Mouse (Mus musculus) midbrain, postnatal 0 days (tissue): ENCODE measurements at regions not wholly inside any gene's neighbourhood (a gene's known extent, or its start where the extent isn't known, plus 50 kb on each side); places are given as distances from the start of the nearest gene placed in this dataset.

Source experiments
- ATAC-seq: fragments of 200-750 bp; cut with Nextera tagmentation; 2 replicates; pipeline ENCODE4 v1.8.0; 2017; ENCODE audit warnings: moderate number of reproducible peaks, mild to moderate bottlenecking, moderate TSS enrichment, moderate library complexity; ENCODE audit not compliant: low FRiP score
- DNase-seq: peaks from one replicate; pipeline ENCODE4 v3.0.0-alpha.2; 2015; ENCODE audit warnings: low spot score
- H3K27ac ChIP-seq: fragments of 300-500 bp; sonication (generic); 2 replicates; pipeline ENCODE4 v1.5.1; 2014; ENCODE audit warnings: low read depth, mild to moderate bottlenecking, low read length, mixed read lengths
- H3K27me3 ChIP-seq: fragments of 300-500 bp; sonication (generic); 2 replicates; pipeline ENCODE4 v1.6.1; 2014; ENCODE audit warnings: low read length, control low read depth, mixed read lengths; ENCODE audit not compliant: insufficient read depth
- H3K36me3 ChIP-seq: fragments of 300-500 bp; sonication (generic); 2 replicates; pipeline ENCODE4 v1.6.1; 2014; ENCODE audit warnings: low read length, control low read depth, mixed read lengths; ENCODE audit not compliant: insufficient read depth
- H3K4me1 ChIP-seq: fragments of 300-500 bp; sonication (generic); 2 replicates; pipeline ENCODE4 v1.6.1; 2014; ENCODE audit warnings: mild to moderate bottlenecking, control low read depth, antibody characterized with exemption, low read length, mixed read lengths; ENCODE audit not compliant: insufficient read depth
- H3K4me2 ChIP-seq: fragments of 300-500 bp; sonication (generic); 2 replicates; pipeline ENCODE4 v1.6.1; 2014; ENCODE audit warnings: low read depth, mild to moderate bottlenecking, low read length, mixed read lengths; ENCODE audit not compliant: poor library complexity, severe bottlenecking
- H3K4me3 ChIP-seq: fragments of 300-500 bp; sonication (generic); 2 replicates; pipeline ENCODE4 v1.5.1; 2014; ENCODE audit warnings: low read depth, mild to moderate bottlenecking, low read length, moderate library complexity
- H3K9ac ChIP-seq: fragments of 300-500 bp; sonication (generic); replicated peaks from 2 replicates; pipeline ENCODE4 v1.6.1; 2014; ENCODE audit warnings: mild to moderate bottlenecking, low read length, moderate library complexity, mixed read lengths; ENCODE audit not compliant: poor library complexity, severe bottlenecking
- H3K9me3 ChIP-seq: fragments of 300-500 bp; sonication (generic); 2 replicates; pipeline ENCODE4 v1.6.1; 2016; ENCODE audit warnings: low read length, control low read depth
- CTCF ChIP-seq: IDR thresholded peaks from 2 replicates; pipeline ENCODE4 v1.5.1; 2016; ENCODE audit warnings: antibody characterized with exemption, mild to moderate bottlenecking
- WGBS: fragments of 180-500 bp; shearing (Covaris S2); extraction: QIAGEN DNeasy Blood & Tissue Kit; methylation state at CpG from one replicate; pipeline ENCODE4 v1.1.7; 2014; 5-methylcytosine and 5-hydroxymethylcytosine counted together

DNA sequence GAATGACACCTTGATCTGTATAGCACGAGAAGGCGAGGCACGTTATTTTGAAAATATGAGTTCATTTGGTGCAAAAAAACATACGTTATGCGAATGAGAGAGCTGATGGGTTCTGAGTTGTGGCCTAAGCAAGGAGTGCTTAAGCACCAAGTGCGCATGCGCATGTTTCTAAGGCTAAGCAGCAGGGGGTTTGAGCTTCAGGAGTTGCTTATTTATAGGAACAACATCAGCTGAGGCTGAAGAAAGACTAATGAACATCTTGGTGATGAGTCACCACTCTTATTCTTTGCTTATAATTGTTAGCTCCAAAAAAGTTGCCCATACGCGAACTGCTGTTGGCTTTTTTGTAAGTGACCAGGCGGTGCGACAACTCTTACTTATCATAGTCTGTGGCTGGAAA, 361.1 kb upstream of the Prickle1 start:
- no peak for TF ChIP-seq CTCF
- Histone ChIP-seq H3K4me1 (no peaks in the 10 kb centered on the region), H3K27ac (no peak overlapping the region), H3K27me3 (no peaks in the 10 kb centered on the region), H3K9me3 (no peaks in the 10 kb centered on the region), H3K9ac (no peak overlapping the region), H3K4me2 (no peak overlapping the region), H3K4me3 (no peak overlapping the region), H3K36me3 (no peaks in the 10 kb centered on the region)
- 97% methylated on average over 11 of the region's 11 CpGs for WGBS
- DNase-seq = no peak
- ATAC-seq = no peak

- DNase-seq (no peak), ATAC-seq (no peak)
- H3K9me3 ChIP-seq = no peaks in the 10 kb centered on the region
- 92% methylated on average over 1 of the region's 1 CpGs for WGBS
- no peak for TF ChIP-seq CTCF
- H3K4me1 ChIP-seq = no peaks in the 10 kb centered on the region
- H3K27me3 ChIP-seq = no peaks in the 10 kb centered on the region
- no peak overlapping the region for H3K9ac ChIP-seq
- no peak overlapping the region for H3K4me3 ChIP-seq
- H3K36me3 ChIP-seq = no peaks in the 10 kb centered on the region
- H3K27ac ChIP-seq = no peak overlapping the region
- no peak overlapping the region for H3K4me2 ChIP-seq
Observed at GRCm38 (mm10) chr15:93953548-93953947, 357.9 kb upstream of the Prickle1 start.

DNA sequence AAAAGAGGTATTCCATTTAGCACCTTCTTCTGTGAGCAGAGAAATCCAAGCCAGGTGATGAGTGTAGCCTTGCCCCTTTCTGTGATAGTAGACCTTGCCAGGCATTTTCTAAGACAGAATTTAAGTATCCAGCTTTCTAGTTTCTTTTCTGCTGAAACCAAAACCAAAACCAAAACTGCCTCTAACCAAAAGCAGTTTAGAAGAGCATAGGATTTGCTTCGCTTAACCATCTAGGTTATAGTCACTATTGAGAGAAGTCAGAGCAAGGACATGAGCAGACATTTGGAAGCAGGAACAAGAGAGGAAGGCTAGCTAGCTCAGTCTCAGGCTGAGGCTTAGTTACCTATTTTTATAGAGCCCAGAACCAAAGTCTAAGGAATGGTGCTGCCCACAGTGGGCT, 354.8 kb upstream of the Prickle1 start:
- no peak for DNase-seq

GRCm38 (mm10) chr15:93948902-93949301, 353.2 kb upstream of the Prickle1 start:
- H3K27me3 ChIP-seq = no peaks in the 10 kb centered on the region
- ATAC-seq = no peak
- whole genome bisulfite sequencing = 81% methylated on average over 4 of the region's 4 CpGs

More for the DNA sequence above, 354.8 kb upstream of the Prickle1 start:
- H3K4me1 ChIP-seq = no peaks in the 10 kb centered on the region
- H3K4me3 ChIP-seq = no peak overlapping the region
- WGBS = 100% methylated on average over 1 of the region's 1 CpGs
- H3K9me3 ChIP-seq = no peaks in the 10 kb centered on the region
- no peak for TF ChIP-seq CTCF
- no peak overlapping the region for H3K9ac ChIP-seq
- H3K36me3 ChIP-seq = no peaks in the 10 kb centered on the region
- H3K4me2 ChIP-seq = no peak overlapping the region
- no peaks in the 10 kb centered on the region for H3K27me3 ChIP-seq
- no peak for ATAC-seq
- H3K27ac ChIP-seq = no peak overlapping the region

DNA sequence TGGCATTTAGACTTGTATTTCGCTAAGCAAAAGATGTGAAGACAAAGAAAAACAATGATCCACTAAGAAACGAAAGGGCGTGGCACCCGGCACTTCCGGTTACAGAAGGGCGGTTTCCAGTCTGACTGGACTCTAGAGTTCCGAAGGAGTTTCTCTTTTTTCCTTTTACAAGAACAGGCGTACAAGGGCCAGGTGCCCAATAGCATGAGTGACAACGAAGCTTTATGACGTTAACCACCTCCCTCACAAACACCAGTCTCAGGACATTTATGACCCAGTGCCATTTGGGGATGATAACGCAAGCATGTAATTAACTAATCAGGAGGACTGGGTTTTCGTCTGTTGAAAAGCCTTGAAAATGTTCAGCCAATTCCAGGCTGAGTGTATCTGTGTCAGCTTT, 347.9 kb upstream of the Prickle1 start:
- Histone ChIP-seq H3K4me1 (no peaks in the 10 kb centered on the region), H3K4me3 (no peak overlapping the region), H3K27ac (no peak overlapping the region), H3K36me3 (no peaks in the 10 kb centered on the region), H3K4me2 (no peak overlapping the region), H3K9me3 (no peaks in the 10 kb centered on the region), H3K9ac (no peak overlapping the region), H3K27me3 (no peaks in the 10 kb centered on the region)
- DNase-seq (no peak), ATAC-seq (no peak)
- WGBS = 79% methylated on average over 12 of the region's 12 CpGs
- no peak for TF ChIP-seq CTCF

More at GRCm38 (mm10) chr15:93948902-93949301, 353.2 kb upstream of the Prickle1 start:
- Histone ChIP-seq H3K4me2 (no peak overlapping the region), H3K36me3 (no peaks in the 10 kb centered on the region), H3K9ac (no peak overlapping the region), H3K4me3 (no peak overlapping the region), H3K27ac (no peak overlapping the region), H3K4me1 (no peaks in the 10 kb centered on the region), H3K9me3 (no peaks in the 10 kb centered on the region)
- TF ChIP-seq CTCF = no peak
- DNase-seq = no peak

DNA sequence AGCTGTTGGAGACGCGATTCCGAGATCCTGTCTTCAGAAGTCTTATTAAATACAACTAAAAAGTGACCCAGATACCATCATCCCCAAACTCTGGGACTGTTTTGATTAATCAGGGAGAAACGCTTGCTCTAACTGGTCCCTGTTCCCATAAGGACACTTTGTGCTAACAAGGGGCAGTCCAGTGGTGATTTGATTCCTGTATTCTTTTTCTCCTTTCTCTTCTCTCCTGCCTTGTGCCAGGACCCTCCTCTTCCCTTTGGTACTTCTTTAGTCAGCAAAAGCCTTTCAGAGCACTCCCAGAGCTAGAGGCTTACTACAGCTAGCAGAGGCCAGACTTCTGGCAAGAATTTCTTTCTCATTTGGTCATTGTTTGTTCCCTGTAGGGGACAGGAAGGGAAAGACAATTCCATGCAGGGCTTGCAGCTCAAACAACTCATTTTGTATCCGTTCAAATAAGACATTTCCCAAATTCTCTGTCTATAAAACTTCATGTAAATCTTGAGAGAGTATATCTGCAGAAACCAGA, 337.3 kb upstream of the Prickle1 start:
- H3K4me2 ChIP-seq = no peak overlapping the region
- peaks cover 3% of the 10 kb centered on the region; the same call in 1 of the 2 replicates for H3K4me1 ChIP-seq
- no peak for TF ChIP-seq CTCF
- 28% methylated on average over 5 of the region's 5 CpGs for WGBS
- peak; percentile 42 for DNase-seq
- peak overlapping the region; percentile 3; the same call in 1 of the 2 replicates for H3K27ac ChIP-seq
- no peak overlapping the region for H3K4me3 ChIP-seq
- no peak overlapping the region for H3K9ac ChIP-seq
- ATAC-seq = no peak
- no peaks in the 10 kb centered on the region for H3K9me3 ChIP-seq
- H3K27me3 ChIP-seq = no peaks in the 10 kb centered on the region
- no peaks in the 10 kb centered on the region for H3K36me3 ChIP-seq
